ENCODE assay signal across 14 mouse cellular contexts in genomic region chr7:80586161-80586560, GRCm38 (mm10). TPM values are rescaled to one million over a fixed set of nuclear protein-coding genes. Genes with fewer than 3 reads are reported as not detected.
DNase-seq lines count a peak whose midpoint lies in the region; TF ChIP-seq lines count a peak whose summit lies in the region.
"Had no signal": no experiment of that assay in that cellular context is flagged by ENCODE, and none has a peak within 500 bp of the region (broad histone marks: within the 10 kb centered on the region; RNA-seq: fewer than 3 reads in every experiment).

No protein-coding gene starts in this region.

- TF ChIP-seq POLR2A in heart, adult 2 months (IDR thresholded peaks at IDR 0.05; ENCODE audit: insufficient read depth, low read depth, low read length) = no peak
- no peak for TF ChIP-seq POLR2A in liver, adult 2 months (IDR thresholded peaks at IDR 0.05; ENCODE audit: extremely low read depth, insufficient read depth, low read length)

- H3K4me1 ChIP-seq in heart, adult 2 months (ENCODE audit: control insufficient read depth, insufficient read depth, low read length) = peaks cover 17% of the 10 kb centered on the region
- H3K4me1 ChIP-seq in liver, adult 2 months (ENCODE audit: control insufficient read depth, insufficient read depth, low read length) = 0 out of 2 replicates have a peak, but pooled peaks cover 2% of the 10 kb centered on the region

- no peaks in the 10 kb centered on the region for H3K79me2 ChIP-seq in heart, adult 2 months (replicated peaks; ENCODE audit: control insufficient read depth, insufficient read depth, low read length)
- no peaks in the 10 kb centered on the region for H3K79me2 ChIP-seq in liver, adult 2 months (ENCODE audit: control insufficient read depth, insufficient read depth, low read length)

- H3K36me3 ChIP-seq in heart, adult 2 months (ENCODE audit: control insufficient read depth, insufficient read depth, low read length) = no peaks in the 10 kb centered on the region
- H3K36me3 ChIP-seq in liver, adult 2 months (ENCODE audit: control insufficient read depth, insufficient read depth, low read length) = peaks cover 4% of the 10 kb centered on the region; the same call in 1 of the 2 replicates

- H3K4me3 ChIP-seq in heart, adult 2 months = no peak overlapping the region
- no peak overlapping the region for H3K4me3 ChIP-seq in liver, adult 2 months (ENCODE audit: insufficient read depth, low read depth, low read length)
- H3K4me3 ChIP-seq: embryonic facial prominence, embryonic 15.5 days; heart, embryonic 13.5 days; liver, embryonic 13.5 days; midbrain, embryonic 12.5 days; neural tube, embryonic 12.5 days had no signal

- no peak for TF ChIP-seq CTCF in heart, adult 2 months (IDR thresholded peaks at IDR 0.05)
- no peak for TF ChIP-seq CTCF in liver, adult 2 months (IDR thresholded peaks at IDR 0.05; ENCODE audit: low read depth, low read length)

- no peak for TF ChIP-seq EP300 in heart, adult 2 months (IDR thresholded peaks at IDR 0.05; ENCODE audit: insufficient read depth, low read depth, low read length)

- intact Hi-C loops in heart, adult 2 months (cut with DNase I) = loop anchor here (2.0 kb wide), 1 partner anchor 103 kb away; the partner anchor contains the start of gene Crtc3
- intact Hi-C loops in heart, postnatal 36 days (cut with DNase I) = no loop called here

- DNase-seq in heart, adult 2 months = peak in 1 of 2 experiments; percentile 32
- no peak for DNase-seq in heart, postnatal 36 days
- no peak for DNase-seq in liver, adult 2 months (ENCODE audit: extremely low read depth, low read depth, low spot score)
- DNase-seq in liver = no peak
- DNase-seq in cerebellum, postnatal 25 days = peak; percentile 37 to 44
- peak; percentile 27 for DNase-seq in lung, postnatal 14 days
- DNase-seq in urinary bladder, postnatal 25 days (ENCODE audit: low spot score) = no peak
- DNase-seq: forebrain, postnatal 0 days; liver, embryonic 13.5 days; thymus, postnatal 36 days had no signal

- no peak overlapping the region for H3K9ac ChIP-seq in heart, adult 2 months (ENCODE audit: low read depth, low read length)
- no peak overlapping the region for H3K9ac ChIP-seq in liver, adult 2 months (ENCODE audit: low read depth, low read length)
- H3K9ac ChIP-seq: embryonic facial prominence, embryonic 15.5 days; forebrain, postnatal 0 days; midbrain, embryonic 12.5 days; neural tube, embryonic 12.5 days had no signal

- H3K27me3 ChIP-seq in heart, adult 2 months (ENCODE audit: control insufficient read depth, insufficient read depth, low read length) = no peaks in the 10 kb centered on the region
- no peaks in the 10 kb centered on the region for H3K27me3 ChIP-seq in liver, adult 2 months (ENCODE audit: control insufficient read depth, insufficient read depth, low read length)
- H3K27me3 ChIP-seq: midbrain, embryonic 12.5 days; neural tube, embryonic 12.5 days had no signal

- peak overlapping the region; percentile 47 for H3K27ac ChIP-seq in heart, adult 2 months
- peak overlapping the region; percentile 8; the same call in 1 of the 2 replicates for H3K27ac ChIP-seq in liver, adult 2 months (replicated peaks; ENCODE audit: insufficient read depth, low read depth, low read length)
- H3K27ac ChIP-seq: heart, embryonic 13.5 days; neural tube, embryonic 12.5 days had no signal

- 48% methylated on average over 4 of the region's 4 CpGs for WGBS in heart, adult 2 months
- WGBS in liver, adult 2 months = 57% methylated on average over 4 of the region's 4 CpGs

RNA-seq across cellular contexts. Expression of gene Blm, which starts 51.2 kb away (rescaled TPM):
- total RNA-seq in heart, adult 2 months (2021) = 1 to 10 TPM in 1 of 2 experiments, under 1 TPM in 1; 0.91 to 1.3 TPM
- 0.59 and 0.67 TPM in 2 replicates for polyA plus RNA-seq in heart, adult 2 months (2012; rRNA removed)
- total RNA-seq in heart, postnatal 36 days (2021) = 1 to 10 TPM; 1.3 to 1.7 TPM
- 5.9 and 6.9 TPM in 2 replicates for total RNA-seq in liver, adult 2 months (2014; rRNA removed)
- polyA plus RNA-seq in liver, adult 2 months (2012; rRNA removed) = 0.43 and 0.88 TPM in 2 replicates

Comparison
In these comparisons a context has a peak if more than half of its experiments do, and no peak if none do; other contexts are left out.
1. DNase-seq: peak in cerebellum, postnatal 25 days (2 of 2) and lung, postnatal 14 days (single experiment); none in heart, postnatal 36 days (0 of 2), liver, adult 2 months (single experiment), liver (single experiment) and urinary bladder, postnatal 25 days (single experiment).